Mouse (Mus musculus): ENCODE results near the gene Tor1a.

The Tor1a gene

DNA sequence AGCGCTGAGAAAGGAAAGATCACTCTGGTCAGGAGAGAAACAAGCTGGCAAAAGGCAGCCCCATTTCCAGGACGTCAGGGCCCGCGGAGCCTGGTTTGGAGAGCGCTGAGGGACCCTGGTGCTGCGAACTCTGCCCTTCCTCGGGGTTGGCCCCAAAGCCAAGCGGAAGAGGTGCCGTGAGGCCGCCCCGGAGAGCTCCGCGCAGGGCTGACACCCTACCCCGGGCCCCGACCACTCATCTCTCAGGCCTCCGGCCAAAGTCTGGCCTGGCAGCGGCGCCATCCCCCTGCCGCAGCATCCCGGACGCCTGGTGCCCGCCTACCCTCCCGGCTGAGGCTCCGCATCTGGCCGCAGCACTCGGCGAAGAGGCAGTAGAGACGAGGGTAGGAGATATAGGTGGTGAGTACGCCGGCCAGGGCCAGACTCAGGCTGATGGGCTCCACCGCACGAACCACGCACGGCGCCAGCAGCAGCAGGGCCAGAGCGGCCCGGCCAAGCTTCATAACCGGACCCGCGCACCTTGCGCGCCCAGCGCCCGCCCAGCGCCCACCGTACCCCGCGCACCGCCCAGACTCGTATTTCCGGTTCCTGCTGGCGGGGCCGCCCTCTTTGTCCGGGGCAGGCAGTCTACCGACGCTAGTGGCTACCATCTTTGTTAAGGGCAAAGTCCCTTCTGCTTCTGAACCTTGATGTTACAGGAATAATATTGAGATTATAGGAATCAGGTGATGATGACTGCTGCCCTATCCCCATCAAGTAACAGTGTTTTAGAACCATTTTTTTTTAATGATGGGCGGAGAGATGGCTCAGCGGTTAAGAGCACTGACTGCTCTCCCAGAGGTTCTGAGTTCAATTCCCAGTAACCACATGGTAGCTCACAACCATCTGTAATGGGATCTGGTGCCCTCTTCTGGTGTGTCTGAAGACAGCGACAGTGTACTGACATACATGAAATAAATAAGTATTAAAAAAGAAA lies at the start of gene Tor1a:
Gene Tor1a, minus strand, starts transcription at position 582 of the 976 bp plus-strand sequence.
- peak; percentile 91 to 95 for DNase-seq

DNA sequence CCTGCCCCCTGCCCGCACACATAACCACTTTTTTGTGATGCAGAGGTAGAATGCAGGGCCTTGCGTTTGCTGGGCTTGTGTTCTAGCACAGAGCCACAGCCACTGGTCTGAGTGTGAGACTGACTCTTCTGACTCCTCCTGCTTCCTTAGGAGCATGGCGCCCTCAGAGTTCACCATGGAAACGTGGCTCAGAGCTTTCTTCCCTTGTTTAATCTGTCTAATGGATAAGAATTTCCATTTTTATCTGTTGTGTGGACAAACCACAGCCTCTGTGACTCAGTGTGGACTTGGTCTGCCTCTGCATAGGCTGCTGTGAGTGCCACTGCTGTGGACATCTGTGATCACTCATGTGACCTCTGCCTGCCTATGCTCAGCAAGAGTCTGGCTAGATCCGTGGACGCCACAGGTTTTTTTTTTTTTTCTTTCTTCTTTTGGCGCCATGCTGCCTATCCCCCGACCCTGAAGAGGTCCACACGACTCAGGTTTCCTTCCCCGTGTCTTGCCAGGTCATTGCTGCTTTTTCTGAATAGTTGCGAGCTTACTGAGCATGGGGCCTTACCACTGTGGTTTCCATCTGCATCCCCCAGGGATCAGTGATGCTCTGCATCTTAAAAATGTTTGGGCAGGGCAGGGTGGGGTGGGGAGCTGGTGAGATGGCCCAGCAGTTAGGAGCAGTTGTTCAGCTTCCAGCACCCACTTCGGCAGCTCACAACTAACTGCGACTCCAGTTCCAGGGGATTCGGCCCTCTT lies 45.8 kb upstream of the Tor1a start:
- DNase-seq = no peak

DNA sequence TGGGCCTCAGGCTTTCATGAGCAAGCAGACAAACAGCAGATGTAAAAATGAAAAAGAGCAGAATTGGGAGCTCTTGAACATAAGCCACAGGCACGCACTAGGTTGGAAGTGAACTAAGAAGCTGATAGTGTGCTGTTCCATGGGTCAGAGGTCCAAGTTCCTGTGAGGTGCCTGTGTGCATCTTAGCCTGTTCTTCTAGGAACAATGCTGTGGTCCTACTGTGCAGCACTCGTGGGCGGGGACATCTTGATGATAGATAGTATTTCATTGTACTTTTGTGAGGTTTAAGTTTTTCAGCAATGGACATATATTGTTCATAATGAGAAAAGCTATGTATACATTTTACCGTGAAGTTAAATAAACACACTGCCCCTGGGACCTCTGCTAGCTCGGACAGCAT lies 39.5 kb upstream of the Tor1a start:
- DNase-seq = no peak

DNA sequence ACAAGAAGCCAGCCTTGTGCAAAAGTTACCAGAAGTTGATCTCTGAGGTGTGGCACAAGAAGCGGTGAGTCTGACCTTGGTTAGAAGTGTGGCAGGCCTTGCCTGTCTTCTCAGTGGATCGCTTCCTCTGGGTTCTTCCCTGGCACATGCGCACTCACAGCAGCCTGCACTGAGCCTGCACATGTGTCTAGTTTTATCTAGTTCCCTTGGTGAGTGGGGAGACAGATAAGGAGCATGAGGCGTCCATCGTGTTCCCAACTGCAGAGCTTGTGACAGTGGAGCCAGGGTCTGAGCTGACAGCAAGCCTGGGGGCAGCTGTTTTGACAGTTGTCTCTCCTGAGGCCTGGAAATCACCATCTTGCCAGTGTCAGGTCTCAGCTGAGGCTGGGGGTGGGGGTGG lies 38.7 kb upstream of the Tor1a start:
- DNase-seq = peak in 1 of 2 experiments; percentile 28

GRCm38 (mm10) chr2:31005453-31005852 lies 37.7 kb upstream of the Tor1a start:
- DNase-seq = no peak

DNA sequence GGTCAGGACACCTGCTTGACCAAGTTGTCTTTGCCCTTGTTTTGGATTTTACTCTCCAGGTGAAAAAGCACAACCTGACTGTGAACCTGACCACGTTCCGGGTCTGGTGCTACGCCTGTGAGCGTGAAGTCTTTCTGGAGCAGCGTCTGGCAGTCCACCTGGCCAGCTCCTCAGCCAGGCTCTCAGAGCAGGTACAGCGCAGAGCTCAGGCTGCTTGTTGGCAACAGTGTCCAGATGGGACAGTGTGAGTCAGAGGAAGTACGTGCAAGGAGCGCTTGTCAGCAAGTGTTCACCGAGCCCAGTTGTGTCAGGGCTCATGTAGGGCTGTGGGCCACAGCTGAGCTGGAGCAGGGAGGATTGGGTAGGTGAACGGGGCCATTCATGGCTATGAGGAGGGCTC lies 35.1 kb upstream of the Tor1a start:
- no peak for DNase-seq

- no peak for DNase-seq
These were observed 30.9 kb upstream of the Tor1a start for GRCm38 (mm10) chr2:30998443-30999260.

DNA sequence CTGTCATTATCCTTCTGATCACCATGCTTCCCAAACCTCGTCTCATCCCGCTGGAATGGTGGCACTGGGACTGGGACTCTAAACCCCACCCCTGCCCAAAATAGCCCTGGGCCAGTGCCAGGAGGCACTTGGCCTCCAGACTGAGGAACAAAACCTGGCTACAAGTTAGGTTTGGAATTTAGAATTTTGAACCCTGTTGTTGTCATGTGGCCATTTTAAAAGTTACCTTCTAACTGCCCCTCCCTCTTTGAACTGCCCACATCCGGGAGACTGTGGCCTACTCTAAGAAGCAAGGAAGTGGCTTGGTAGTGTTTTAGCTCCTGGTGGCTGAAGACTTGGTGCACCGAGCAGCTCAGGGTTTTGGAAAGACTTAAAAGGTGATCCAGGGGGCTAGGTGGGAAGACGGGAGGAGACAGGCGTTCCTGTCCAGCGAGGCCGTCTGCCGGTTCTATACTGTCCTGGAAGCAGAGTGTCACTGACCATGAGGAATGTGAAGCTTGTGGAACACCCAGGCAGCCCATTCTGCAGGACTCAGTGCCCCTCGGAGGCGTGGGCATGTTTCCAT lies 27.8 kb upstream of the Tor1a start:
- DNase-seq = peak; percentile 59 to 82

GRCm38 (mm10) chr2:30994853-30995252 lies 27.1 kb upstream of the Tor1a start:
- DNase-seq = no peak

- DNase-seq = no peak
These were observed 22.5 kb upstream of the Tor1a start for GRCm38 (mm10) chr2:30990221-30990620.

GRCm38 (mm10) chr2:30985111-30986020 lies 17.6 kb upstream of the Tor1a start:
- DNase-seq = peak; percentile 65 to 85

DNA sequence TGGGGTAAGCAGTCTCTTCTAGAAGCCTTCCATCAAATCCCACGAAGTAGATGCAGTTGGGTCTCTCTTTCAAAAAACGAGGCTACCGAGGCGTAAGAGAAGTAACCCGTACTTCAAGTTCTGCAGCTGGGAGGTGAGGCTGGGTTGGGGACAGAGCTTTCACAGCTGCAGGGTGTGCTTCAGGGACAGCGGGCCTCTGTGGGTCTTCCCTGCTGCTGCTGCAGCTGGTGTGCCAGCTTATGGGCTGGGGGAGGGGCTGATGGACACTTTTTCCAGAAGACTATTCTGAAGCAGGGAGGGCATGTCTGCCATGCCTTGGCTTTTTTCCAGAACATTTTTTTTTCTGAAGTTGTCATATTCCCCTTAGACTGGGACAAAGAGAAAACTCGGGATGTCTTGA lies 15.3 kb upstream of the Tor1a start:
- peak in 1 of 2 experiments; percentile 47 for DNase-seq

- DNase-seq = peak; percentile 100
These were observed 14.2 kb upstream of the Tor1a start, which contains the start of the genes BC005624 and Usp20 for GRCm38 (mm10) chr2:30981790-30982513. Gene BC005624, minus strand, starts transcription at chr2:30982201. Gene Usp20, plus strand, starts transcription at chr2:30982279.

- DNase-seq = no peak
These were observed 907 bp downstream of the Tor1a start for GRCm38 (mm10) chr2:30966826-30967225.

- no peak for DNase-seq
These were observed 2.1 kb downstream of the Tor1a start for GRCm38 (mm10) chr2:30965627-30966026.

GRCm38 (mm10) chr2:30962570-30963254 lies 5.0 kb downstream of the Tor1a start:
- no peak for DNase-seq

GRCm38 (mm10) chr2:30959856-30960255 lies 7.9 kb downstream of the Tor1a start:
- DNase-seq = no peak

DNA sequence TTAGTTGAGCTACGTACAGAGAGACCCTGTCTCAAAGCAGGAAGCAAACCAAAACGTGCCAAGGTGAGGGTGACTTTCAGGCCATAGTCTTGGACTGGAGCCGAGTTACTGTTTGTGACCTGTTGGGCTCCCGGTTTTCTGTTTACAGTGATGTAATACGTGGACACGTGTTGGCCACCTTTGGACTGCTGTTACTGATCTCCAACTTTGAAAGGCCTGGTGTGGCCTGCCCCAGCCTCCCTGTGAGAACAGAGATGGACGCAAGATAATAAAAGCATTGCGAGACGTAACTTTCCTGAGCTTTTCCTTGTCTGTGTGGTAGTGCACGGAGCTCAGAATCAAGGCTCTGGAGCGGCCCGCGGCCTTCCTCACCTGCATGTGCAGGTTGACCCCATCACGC lies 9.0 kb downstream of the Tor1a start:
- DNase-seq = peak; percentile 66 to 84

- no peak for DNase-seq
These were observed 10.2 kb downstream of the Tor1a start for GRCm38 (mm10) chr2:30957511-30957910.

DNA sequence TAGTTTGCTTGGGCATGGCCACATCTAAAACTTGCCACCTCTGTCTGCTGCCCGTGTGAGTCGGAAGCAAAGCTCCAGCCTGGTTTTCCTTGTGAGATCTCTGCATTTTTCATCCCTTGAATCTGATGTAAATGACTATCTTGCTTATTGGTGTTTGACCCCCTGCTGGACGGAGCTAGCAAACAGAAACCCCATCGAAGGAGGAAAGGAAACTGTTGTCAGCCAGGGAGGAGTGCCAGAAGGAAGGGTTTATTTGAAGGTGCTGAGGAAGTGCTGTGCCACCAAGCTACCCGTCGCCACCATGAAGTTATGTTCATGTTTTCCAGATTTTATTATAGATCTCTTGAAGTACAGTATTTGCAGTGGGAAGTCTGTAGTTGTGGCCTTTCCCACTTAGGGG lies 12.9 kb downstream of the Tor1a start:
- DNase-seq = no peak
